Mouse (Mus musculus) C2C12 (cell line): ENCODE results near the gene Prg4.

Experiments
- CEBPB ChIP-seq: IDR thresholded peaks from one replicate; pipeline ENCODE4 v1.6.1; 2011; ENCODE audit warnings: low read depth, mild to moderate bottlenecking, control low read depth, moderate library complexity
- CTCF ChIP-seq: IDR thresholded peaks from one replicate; pipeline ENCODE4 v1.5.1; 2011; ENCODE audit not compliant: control insufficient read depth, insufficient read depth, insufficient read length
- MAX ChIP-seq: IDR thresholded peaks from one replicate; pipeline ENCODE4 v1.6.1; 2011; ENCODE audit warnings: mild to moderate bottlenecking, control low read depth
- MYOG ChIP-seq: IDR thresholded peaks from one replicate; pipeline ENCODE4 v1.6.1; 2011; ENCODE audit not compliant: control insufficient read depth, insufficient read length; ENCODE audit errors: extremely low read depth
- USF1 ChIP-seq: IDR thresholded peaks from one replicate; pipeline ENCODE4 v1.6.1; 2011; ENCODE audit warnings: low read depth, mild to moderate bottlenecking, control low read depth, moderate library complexity

- TF ChIP-seq CTCF (no peak), CEBPB (no peak), USF1 (no peak), MAX (no peak), MYOG (no peak)
Measured at GRCm38 (mm10) chr1:150425665-150426064, 40.3 kb downstream of the Prg4 start.
